Mouse (Mus musculus) spleen, adult 2 months (tissue): Measurements from ENCODE around the gene Arf3. TPM values are rescaled to one million over a fixed set of nuclear protein-coding genes. Genes with fewer than 3 reads are reported as not detected.

Experiments used
- DNase-seq, 2 experiments: peaks; one replicate each; pipeline versions ENCODE4 v3.0.0 to v3.0.0-alpha.2; 2012 to 2021; ENCODE audit warnings: low spot score in 2 of 2, low read depth in 1 of 2
- H3K27ac ChIP-seq: fragments of 200-500 bp; 2 replicates; pipeline ENCODE4 v1.5.1; 2012; ENCODE audit warnings: low read length, inconsistent platforms; ENCODE audit not compliant: insufficient read depth
- H3K27me3 ChIP-seq: fragments of 200-500 bp; 2 replicates; pipeline ENCODE4 v1.6.1; 2012; ENCODE audit warnings: mild to moderate bottlenecking, moderate library complexity, low read length, inconsistent platforms; ENCODE audit not compliant: control insufficient read depth, insufficient read depth
- H3K36me3 ChIP-seq: fragments of 200-500 bp; 2 replicates; pipeline ENCODE4 v1.6.1; 2012; ENCODE audit warnings: mild to moderate bottlenecking, low read length, inconsistent platforms; ENCODE audit not compliant: control insufficient read depth, insufficient read depth
- H3K4me1 ChIP-seq: fragments of 200-500 bp; 2 replicates; pipeline ENCODE4 v1.6.1; 2011; ENCODE audit warnings: inconsistent platforms; ENCODE audit not compliant: control insufficient read depth, insufficient read depth, insufficient read length
- H3K4me3 ChIP-seq: fragments of 200-500 bp; 2 replicates; pipeline ENCODE4 v1.5.1; 2011; ENCODE audit warnings: mild to moderate bottlenecking, inconsistent platforms; ENCODE audit not compliant: insufficient read depth, insufficient read length; ENCODE audit errors: extremely low read depth
- CTCF ChIP-seq: fragments of 200-500 bp; IDR thresholded peaks from 2 replicates; pipeline ENCODE4 v1.5.1; 2011; ENCODE audit warnings: mild to moderate bottlenecking, inconsistent platforms; ENCODE audit not compliant: insufficient read depth, insufficient read length, insufficient replicate concordance; ENCODE audit errors: extremely low read depth
- POLR2A ChIP-seq: fragments of 200-500 bp; IDR thresholded peaks from 2 replicates; pipeline ENCODE4 v1.6.1; 2011; ENCODE audit warnings: low read depth, low read length, inconsistent platforms
- WGBS: fragments of 180-500 bp; shearing (Covaris S2); methylation state at CpG from one replicate; pipeline ENCODE4 v1.1.7; 2018; 5-methylcytosine and 5-hydroxymethylcytosine counted together
- polyA plus RNA-seq: library from polyadenylated mRNA; depleted of rRNA; stranded (reverse); fragments of >200 nt; gene quantifications from 2 replicates; pipeline ENCODE4 v1.2.3, GENCODE M21; 2012

Gene Arf3
- polyA plus RNA-seq, 1 experiment: 65.2 TPM

DNA sequence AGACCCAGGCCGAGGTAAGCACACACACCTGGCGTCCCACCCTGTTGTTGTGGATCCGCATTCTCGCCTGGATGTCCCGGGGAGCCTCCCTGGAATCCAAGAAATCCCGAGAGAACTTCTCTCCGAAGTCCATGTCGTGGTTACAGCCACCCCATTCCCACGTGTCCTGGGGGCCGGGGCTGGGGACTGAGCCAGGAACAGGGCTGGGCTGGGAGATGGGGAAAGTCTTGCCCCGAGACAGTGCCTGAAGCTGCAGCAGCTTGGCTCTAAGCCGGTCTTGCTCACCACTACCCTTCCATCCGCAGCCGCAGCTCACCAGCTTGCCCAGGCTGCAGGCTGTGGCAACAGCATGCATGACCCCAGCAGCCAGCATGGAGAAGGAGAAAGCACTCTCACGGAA is 11.1 kb upstream of the Arf3 start:
- H3K4me3 ChIP-seq: no peak overlapping the region
- no peaks in the 10 kb centered on the region for H3K36me3 ChIP-seq
- TF ChIP-seq CTCF: no peak
- TF ChIP-seq POLR2A: no peak
- 93% methylated on average over 15 of the region's 15 CpGs for WGBS
- no peak overlapping the region for H3K27ac ChIP-seq
- H3K4me1 ChIP-seq: peaks cover 29% of the 10 kb centered on the region
- H3K27me3 ChIP-seq: peaks cover 32% of the 10 kb centered on the region
- no peak for DNase-seq

DNA sequence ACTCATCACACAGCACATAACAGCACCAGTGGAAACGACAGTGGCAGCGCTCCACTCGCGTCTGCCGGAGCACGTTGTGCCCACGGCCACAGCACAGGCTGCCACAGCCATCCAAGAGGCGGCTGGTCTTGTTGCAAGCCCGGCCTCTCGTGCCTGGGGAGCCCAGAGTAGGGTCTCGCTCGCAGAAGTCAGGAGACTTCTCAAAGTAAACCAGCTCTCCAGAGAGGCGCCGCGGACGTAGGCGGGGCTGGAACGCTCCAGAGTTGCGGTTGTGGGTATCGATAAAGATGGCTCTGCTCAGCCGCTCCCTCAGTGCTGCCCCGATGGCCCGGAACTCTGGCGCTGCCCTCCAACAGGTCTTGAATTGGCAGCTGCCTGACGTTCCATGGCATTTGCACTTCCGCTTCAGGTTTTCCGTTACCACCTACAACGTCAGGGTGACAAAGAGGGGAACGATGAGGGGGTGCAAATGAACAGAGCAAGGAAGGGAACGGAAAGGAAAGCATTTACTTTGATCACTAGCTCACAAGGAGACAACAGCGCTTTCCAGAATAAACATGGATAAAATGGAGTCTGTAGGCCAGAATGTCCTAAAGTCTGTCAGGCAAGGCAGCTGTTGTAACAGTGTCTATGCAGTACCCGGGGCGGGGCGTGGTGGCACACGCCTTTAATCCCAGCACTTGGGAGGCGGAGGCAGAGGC is 9.6 kb upstream of the Arf3 start:
- H3K27me3 ChIP-seq: peaks cover 19% of the 10 kb centered on the region
- peaks cover 21% of the 10 kb centered on the region for H3K4me1 ChIP-seq
- WGBS: 8% methylated on average over 36 of the region's 36 CpGs
- no peak; the same call in 1 of the 2 replicates for TF ChIP-seq POLR2A
- no peak for TF ChIP-seq CTCF
- peak; percentile 50 to 59 for DNase-seq
- H3K36me3 ChIP-seq: no peaks in the 10 kb centered on the region
- H3K27ac ChIP-seq: 0 out of 2 replicates have a peak overlapping the region, but pooled peaks have one; percentile 4
- H3K4me3 ChIP-seq: peak overlapping the region; percentile 43

DNA sequence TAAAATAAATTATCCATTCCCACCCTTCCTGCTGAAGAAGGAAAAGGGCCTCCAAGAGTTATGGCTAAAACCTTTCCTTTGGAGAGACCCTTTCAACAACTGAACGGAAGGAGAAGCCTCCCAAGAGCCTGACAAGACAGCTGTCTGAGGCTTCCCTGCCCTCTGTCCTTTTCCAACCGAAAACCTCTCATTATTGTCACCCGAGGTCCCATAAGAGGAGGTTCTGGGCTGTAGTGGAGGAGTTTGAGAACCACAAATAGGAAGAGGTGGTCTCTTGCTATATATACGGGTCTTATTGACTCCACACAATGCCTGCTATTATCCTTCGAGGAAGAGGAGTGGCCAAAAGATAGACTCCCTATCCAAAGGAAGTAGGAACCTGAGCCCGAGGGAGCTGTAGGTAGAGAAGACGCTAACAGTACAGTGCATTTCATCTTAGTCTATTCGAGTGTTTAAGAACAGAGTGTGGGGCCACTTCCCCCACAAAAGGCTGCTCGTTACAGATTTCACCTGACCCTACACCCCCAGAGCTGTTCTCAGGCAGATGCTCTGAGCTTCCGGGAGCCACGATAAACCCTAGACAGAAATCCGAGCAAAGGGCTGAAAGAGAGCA is 8.9 kb upstream of the Arf3 start:
- H3K27ac ChIP-seq: 0 out of 2 replicates have a peak overlapping the region, but pooled peaks have one; percentile 2

DNA sequence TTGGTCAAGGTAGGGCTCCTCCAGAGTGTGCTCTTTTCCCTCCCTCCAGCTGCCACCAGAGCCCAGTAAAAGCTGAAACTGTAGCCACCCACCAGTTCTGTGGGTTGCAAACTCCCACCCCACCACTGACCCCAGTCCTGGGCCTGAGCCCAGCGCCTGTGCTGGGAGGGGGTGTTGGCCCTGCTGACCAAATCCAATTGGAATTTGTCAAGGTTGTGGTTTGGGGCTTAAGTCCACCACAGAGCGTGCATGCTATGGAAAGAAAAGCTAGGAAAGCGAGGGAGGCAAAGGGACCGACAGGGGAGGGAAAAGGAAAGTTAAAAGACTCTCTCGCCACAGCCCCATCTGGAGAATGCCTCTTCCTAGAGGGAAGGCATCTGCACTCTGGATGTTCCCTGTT is 5.2 kb upstream of the Arf3 start:
- 88% methylated on average over 5 of the region's 5 CpGs for WGBS

More for the DNA sequence above, 8.9 kb upstream of the Arf3 start:
- Histone ChIP-seq H3K4me3 (peak overlapping the region; percentile 43; the same call in 1 of the 2 replicates), H3K36me3 (no peaks in the 10 kb centered on the region), H3K4me1 (peaks cover 13% of the 10 kb centered on the region), H3K27me3 (peaks cover 12% of the 10 kb centered on the region)
- 10% methylated on average over 12 of the region's 12 CpGs for WGBS
- TF ChIP-seq POLR2A (no peak), CTCF (no peak)
- DNase-seq: no peak

DNA sequence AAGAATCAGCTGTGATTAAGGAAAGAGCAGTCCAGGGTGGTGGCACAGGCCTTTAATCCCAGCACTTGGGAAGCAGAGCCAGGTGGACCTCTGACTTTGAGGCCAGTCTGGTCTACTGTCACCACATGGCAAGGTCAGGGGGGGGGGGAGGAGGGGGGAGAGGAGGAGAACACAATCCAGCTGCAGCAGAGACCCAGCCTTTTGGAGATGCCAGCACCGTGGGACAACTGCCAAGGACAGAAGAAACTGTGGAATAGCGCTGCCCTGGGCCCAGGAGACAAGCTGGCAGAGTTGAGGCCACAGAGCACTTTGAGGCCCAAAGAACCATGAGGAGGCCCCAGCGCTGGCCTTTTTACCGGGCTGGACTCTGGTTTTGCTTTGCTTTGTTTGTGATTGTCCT is 2.9 kb upstream of the Arf3 start:
- 88% methylated on average over 4 of the region's 4 CpGs for WGBS
- no peaks in the 10 kb centered on the region for H3K36me3 ChIP-seq
- H3K4me1 ChIP-seq: peaks cover 6% of the 10 kb centered on the region
- no peak for TF ChIP-seq POLR2A
- no peak for TF ChIP-seq CTCF
- H3K27me3 ChIP-seq: no peaks in the 10 kb centered on the region
- no peak overlapping the region for H3K4me3 ChIP-seq
- DNase-seq: no peak
- H3K27ac ChIP-seq: no peak overlapping the region

More for the DNA sequence above, 5.2 kb upstream of the Arf3 start:
- no peak for TF ChIP-seq POLR2A
- Histone ChIP-seq H3K27me3 (no peaks in the 10 kb centered on the region), H3K4me1 (peaks cover 2% of the 10 kb centered on the region), H3K4me3 (no peak overlapping the region), H3K36me3 (no peaks in the 10 kb centered on the region), H3K27ac (no peak overlapping the region)
- no peak for DNase-seq

- WGBS: under 1% methylated on average over 23 of the region's 24 CpGs
- H3K27ac ChIP-seq: peak overlapping the region; percentile 57
- TF ChIP-seq POLR2A (no peak), CTCF (no peak)
Observed at GRCm38 (mm10) chr15:98762201-98762621, 803 bp downstream of the Arf3 start.

GRCm38 (mm10) chr15:98754125-98754524 is 8.9 kb downstream of the Arf3 start:
- no peak for TF ChIP-seq POLR2A
- no peak for TF ChIP-seq CTCF
- WGBS: 83% methylated on average over 2 of the region's 2 CpGs
- Histone ChIP-seq H3K27ac (no peak overlapping the region), H3K27me3 (no peaks in the 10 kb centered on the region), H3K36me3 (peaks cover 3% of the 10 kb centered on the region; the same call in 1 of the 2 replicates), H3K4me1 (no peaks in the 10 kb centered on the region), H3K4me3 (no peak overlapping the region)
- DNase-seq: no peak

More at GRCm38 (mm10) chr15:98762201-98762621, 803 bp downstream of the Arf3 start:
- peak overlapping the region; percentile 92 for H3K4me3 ChIP-seq
- H3K4me1 ChIP-seq: peaks cover 6% of the 10 kb centered on the region
- H3K27me3 ChIP-seq: no peaks in the 10 kb centered on the region
- H3K36me3 ChIP-seq: no peaks in the 10 kb centered on the region
- peak in 1 of 2 experiments; percentile 56 for DNase-seq
